Mouse (Mus musculus) left cerebral cortex, postnatal 14 days (tissue): ENCODE results near the gene Gm7534. TPM values are rescaled to one million over a fixed set of nuclear protein-coding genes. Genes with fewer than 3 reads are reported as not detected.
"Not testable (repeated sequence)": the region's sequence is repeated elsewhere in the genome, so short reads cannot be mapped to it uniquely, and the experiment has no call there.

Experiments
- DNase-seq, 2 experiments: peaks; one replicate each; pipeline ENCODE4 v3.0.0; 2021 to 2022; ENCODE audit warnings: low spot score in 2 of 2, mixed read lengths in 1 of 2
- intact Hi-C: fragments of 180-260 bp; cut with DNase I; formaldehyde crosslinking; loops from one replicate; pipeline ENCODE4 v1.15.1; 2025
- total RNA-seq, 2 experiments: library from RNA; stranded (reverse); gene quantifications; 2 replicates each; pipeline ENCODE4 v1.2.3; 2021

Gene Gm7534
- total RNA-seq, 2 experiments from 2014 or later = not detected

DNA sequence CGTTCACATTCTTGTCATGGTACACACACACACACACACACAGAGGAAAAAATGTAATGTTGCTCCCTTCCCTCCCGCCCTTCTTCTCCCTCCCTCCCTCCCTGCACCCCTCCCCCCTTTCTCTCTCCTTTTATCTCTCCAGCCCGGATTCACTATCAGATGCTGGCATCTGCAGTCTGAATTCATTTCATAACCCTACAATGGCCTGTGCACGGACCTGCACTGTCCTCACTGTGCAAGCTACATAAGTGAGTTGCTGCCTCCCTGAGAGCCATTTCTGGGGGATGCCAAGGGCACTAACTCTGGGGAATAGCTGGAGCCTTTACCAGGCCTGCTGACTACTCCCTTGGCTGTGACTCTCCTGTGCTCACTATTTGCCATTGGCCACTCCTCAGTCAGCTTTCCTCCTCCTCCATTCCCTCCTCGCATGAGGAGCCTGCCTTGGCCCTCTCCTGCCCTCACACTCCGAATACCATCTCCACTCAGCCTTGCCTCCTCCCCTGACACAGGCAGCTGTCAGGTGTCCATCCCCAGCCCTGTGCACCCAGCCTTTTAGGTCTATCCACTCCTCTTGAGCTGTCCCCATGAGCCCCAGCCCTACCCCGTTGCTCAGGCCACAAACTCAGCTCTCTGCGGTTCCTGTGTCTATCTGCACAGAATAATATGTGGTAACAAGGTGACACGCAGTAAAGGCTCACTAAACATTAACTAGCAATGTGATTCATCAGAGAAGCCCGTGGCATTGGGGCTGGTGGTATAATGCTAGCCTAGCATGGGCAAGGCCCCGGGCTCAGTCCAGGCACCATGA, 20.2 kb upstream of the Gm7534 start:
- DNase-seq = no peak
- intact Hi-C loops = no loop called here

- no peak for DNase-seq
- intact Hi-C loops = no loop called here
These were observed 3.8 kb upstream of the Gm7534 start for GRCm38 (mm10) chr4:134206488-134207053.

DNA sequence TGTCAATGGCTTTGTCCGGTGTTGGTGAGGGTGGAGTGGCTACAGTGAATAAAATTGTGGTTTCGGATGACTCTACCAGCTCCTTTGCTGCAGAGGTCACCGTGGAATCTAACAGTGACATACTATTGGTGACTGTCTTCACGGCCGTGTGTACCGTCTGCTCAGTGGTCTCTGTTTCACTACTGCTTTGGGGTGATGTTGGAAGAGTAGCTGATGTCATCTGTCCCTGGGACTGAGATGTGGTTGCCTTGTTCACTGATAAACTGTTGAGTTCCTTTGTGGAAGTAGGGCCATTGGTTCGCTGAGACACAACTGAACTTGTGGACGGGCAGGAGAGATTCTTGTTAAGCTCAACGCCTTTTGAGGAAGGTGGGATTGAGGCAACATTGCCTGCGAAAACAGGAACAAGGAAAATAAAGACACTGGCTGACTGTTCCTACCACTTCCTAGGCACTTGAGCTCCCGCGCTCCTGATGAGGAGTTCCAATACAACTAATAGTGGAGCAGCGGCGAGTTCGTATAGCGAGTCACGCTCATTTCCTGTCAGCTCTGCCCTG, 614 bp upstream of the Gm7534 start:
- no peak for DNase-seq
- intact Hi-C loops = no loop called here

DNA sequence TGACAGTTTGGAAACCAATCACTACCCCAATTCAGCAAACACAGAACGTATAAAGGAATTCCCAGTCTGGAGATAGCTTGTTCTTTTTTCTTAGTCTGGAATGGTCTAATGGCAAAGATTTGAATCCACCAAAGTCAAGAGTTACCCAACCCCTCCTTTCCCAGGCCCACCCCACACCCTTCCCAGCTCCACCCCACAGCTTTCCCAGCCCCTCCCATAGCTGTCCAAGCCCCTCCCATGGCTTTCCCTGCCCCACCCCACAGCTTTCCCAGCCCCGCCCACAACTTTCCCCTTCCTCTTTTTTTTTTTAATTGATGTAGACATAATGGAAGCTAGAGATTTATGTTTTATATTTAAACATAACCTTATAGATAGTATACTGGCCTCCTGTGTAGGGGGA, 3.4 kb downstream of the Gm7534 start:
- DNase-seq = no peak
- intact Hi-C loops = no loop called here

- DNase-seq = no peak
- intact Hi-C loops = loop anchor here (2.0 to 5.0 kb wide), 3 partner anchors 61 to 166 kb away; partner anchors contain the start of genes Gm30191, Pdik1l and Zfp593
These were observed 16.5 kb downstream of the Gm7534 start for GRCm38 (mm10) chr4:134186268-134186667.

DNA sequence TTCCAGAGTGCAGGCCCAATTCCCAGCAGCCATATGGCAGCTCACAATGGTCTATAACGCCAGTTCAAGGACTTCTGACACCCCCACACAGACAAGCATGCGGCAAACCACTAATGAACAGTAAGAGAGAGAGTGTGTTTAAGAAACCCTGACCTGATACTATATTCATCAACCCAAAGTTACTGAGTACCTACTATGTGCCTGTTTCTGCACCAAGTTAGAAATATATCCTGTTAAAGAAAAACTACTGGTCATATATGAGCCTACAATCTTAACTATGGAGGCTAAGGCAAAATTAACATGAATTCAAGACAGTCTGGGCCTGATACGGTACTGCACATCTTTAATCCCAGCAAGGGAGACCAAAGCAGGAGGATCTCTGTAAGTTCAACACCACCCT, 17.2 kb downstream of the Gm7534 start:
- intact Hi-C loops = loop anchor here (5.0 kb wide), 2 partner anchors 62 to 167 kb away; partner anchors contain the start of genes Gm30191 and Zfp593
- DNase-seq = no peak

DNA sequence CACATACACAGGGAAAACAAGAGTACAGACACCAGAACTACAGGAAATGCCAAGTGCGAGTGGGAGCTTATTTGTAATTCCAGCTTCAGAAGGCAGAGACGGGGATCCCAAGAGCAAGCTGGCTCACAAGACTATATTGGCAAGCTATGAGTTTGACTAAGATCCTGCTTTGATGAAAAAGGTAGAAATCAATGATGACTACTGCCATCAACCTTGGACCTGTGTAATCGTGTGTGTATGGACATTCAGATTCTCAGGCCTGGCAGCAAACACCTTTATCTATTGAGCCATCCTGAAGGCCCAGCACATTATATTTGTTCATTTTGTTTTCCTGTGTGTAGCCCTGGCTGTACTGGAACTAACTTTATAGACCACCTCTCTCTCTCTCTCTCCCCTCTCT, 19.1 kb downstream of the Gm7534 start:
- intact Hi-C loops = no loop called here
- DNase-seq = no peak

DNA sequence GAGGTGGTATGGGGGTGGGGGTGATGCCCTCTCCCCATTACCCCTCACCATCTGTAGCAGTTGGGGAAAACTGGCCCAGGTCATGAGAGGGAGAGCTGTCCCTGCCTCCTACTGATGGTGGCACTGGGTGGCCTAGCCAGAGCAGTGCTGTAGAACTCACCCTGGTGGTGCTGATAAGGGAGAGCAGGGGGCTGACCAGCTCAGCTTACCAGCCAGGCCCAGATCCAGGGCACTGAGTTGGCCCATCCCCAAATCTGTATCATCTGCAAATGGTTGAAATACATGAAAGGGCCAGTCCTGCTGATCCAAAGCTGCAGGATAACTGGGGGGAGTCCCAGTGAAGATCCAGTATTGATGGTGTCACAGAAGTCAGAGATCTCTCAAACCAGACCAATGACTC, 21.0 kb downstream of the Gm7534 start:
- intact Hi-C loops = no loop called here
- no peak for DNase-seq

GRCm38 (mm10) chr4:134181112-134181511, 21.7 kb downstream of the Gm7534 start:
- intact Hi-C loops = no loop called here
- DNase-seq = no peak

DNA sequence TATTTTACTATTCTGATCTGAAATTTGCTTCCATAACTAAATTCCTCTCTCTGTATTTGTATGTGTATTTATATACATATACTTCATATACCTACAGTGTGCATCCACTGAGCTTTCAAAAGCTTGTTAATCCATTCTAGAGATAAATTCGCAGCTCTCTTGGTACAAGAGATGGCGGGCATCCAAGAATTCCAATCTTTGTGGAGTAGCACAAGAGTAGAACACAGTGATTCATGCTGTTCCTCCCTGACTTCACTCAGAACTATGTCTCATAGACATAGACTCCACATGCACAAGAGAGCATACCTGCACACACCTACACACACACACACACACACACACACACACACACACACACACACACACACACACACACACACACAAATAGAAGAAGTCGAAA, 30.4 kb downstream of the Gm7534 start:
- DNase-seq = peak; percentile 48 to 57
- intact Hi-C loops = no loop called here

DNA sequence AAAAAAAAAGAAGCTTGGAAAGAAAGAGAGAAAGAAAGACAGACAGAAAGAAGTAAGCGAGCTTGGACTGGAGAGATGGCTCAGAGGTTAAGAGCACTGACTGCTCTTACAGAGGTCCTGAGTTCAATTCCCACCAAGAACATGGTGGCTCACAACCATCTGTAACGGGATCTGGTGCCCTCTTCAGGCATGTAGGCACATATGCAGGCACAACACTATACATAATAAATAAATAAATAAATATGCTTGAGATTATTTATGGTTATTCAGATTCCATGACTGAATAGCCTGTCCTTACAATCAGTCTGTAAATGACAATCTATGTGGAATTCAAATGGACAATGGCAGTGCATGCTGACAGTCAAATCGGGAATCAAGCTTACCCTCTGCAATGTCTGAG, 35.9 kb downstream of the Gm7534 start:
- intact Hi-C loops = no loop called here

DNA sequence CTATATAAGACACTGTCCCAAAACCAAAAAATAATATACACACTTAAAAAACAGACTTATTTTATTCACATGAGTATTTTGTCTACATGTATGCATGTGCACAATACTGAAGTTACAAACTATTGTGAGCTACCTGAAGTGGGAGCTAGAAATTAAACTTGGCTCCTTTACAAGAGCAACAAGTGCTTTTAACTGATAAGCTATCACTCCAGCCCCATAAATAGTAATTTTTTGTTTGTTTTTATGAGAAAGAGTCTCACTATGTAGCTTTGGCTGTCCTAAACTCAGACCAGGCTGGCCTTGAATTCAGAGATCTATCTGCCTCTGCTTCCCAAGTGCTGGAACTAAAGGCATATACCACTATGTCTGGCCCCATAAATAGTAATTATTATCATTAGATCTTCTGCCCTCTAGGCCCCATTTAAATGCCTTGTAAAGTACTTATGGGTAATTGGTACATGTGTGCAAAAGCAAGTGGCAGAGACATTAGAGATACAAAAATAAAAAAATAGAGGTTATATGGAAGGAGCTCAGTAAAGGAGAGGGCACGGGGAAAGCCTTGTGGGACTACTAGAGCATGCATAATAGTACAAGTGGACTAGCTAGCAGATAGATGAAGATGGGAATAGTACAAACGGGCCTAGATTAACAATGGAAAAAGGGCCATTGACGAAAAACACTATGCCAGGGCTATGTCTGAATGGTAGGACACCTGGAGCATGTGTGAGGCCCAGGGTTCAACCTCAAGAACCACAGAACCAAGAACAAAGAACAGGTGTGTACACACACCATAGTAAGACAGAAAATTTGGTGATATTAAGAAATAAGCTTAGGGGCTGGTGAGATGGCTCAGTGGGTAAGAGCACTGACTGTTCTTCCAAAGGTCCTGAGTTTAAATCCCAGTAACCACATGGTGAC, 37.0 kb downstream of the Gm7534 start:
- no peak for DNase-seq
- intact Hi-C loops = no loop called here

More for the DNA sequence above, 35.9 kb downstream of the Gm7534 start:
- DNase-seq = no peak

GRCm38 (mm10) chr4:134165024-134165423, 37.8 kb downstream of the Gm7534 start:
- DNase-seq = no peak
- intact Hi-C loops = no loop called here

- intact Hi-C loops = no loop called here
These were observed 38.2 kb downstream of the Gm7534 start for GRCm38 (mm10) chr4:134164591-134164990.

DNA sequence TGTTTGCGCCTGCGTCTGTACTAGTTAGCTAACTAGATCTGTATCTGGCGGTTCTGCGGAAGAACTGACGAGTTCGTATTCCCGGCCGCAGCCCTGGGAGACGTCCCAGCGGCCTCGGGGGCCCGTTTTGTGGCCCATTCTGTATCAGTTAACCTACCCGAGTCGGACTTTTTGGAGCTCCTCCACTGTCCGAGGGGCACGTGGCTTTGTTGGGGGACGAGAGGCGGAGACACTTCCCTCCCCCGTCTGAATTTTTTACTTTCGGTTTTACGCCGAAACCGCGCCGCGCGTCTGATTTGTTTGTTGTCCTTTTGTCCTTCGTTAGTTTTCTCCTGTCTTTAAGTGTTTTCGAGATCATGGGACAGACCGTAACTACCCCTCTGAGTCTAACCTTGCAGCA, 42.7 kb downstream of the Gm7534 start:
- intact Hi-C loops = not testable (repeated sequence)
- peak in 1 of 2 experiments; percentile 12 for DNase-seq

More at GRCm38 (mm10) chr4:134164591-134164990, 38.2 kb downstream of the Gm7534 start:
- no peak for DNase-seq

- intact Hi-C loops = no loop called here
- DNase-seq = no peak
These were observed 44.0 kb downstream of the Gm7534 start for GRCm38 (mm10) chr4:134158774-134159173.

GRCm38 (mm10) chr4:134157558-134157957, 45.2 kb downstream of the Gm7534 start:
- intact Hi-C loops = no loop called here
- DNase-seq = no peak

DNA sequence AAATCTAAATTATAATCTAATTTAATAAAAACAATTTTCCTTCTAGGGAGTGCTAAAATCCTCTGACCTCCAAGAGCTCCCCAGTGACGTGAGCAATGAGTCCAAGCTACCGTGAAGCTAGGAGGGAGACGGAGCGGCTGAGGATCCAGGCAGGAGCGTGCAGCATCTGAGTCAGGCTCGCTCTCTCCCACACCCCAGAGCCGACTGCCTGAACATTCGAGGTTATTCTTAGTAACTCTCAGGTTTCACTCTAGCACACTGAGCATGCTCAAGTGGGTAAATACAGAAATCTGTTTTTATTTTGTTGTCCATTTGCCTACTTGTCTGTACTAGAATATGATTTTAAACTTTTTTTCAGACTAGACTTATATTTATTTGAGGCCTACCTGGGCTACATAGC, 46.1 kb downstream of the Gm7534 start:
- intact Hi-C loops = no loop called here

DNA sequence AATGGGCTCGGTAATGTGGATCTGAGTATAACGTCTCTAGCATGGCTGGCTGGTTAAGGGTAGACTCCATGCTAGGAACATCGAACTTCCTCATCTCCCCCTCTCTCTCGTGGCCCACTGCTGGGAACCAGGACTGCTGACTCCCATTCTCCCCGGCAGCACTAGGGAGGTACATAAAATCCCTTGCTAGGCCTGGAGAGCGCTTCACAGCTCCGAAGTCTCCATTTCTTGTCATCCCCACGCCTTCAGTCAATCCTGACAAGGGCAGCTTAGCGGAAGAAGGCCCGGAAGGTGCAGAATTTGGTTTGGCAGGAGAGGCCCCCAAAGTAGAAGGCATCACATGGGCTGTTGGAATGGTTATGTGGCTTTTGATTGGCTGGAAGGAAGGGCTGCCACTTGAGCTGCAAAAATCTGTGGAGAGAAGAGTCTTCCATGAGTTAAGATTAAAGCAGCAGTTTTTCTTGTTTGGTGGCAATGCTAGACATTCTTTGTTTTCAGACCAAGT, 46.8 kb downstream of the Gm7534 start:
- intact Hi-C loops = no loop called here
- DNase-seq = no peak

More for the DNA sequence above, 46.1 kb downstream of the Gm7534 start:
- DNase-seq = peak; percentile 52 to 56
